Mouse (Mus musculus) ES-E14 (cell line): ENCODE data around the gene Ugcg. TPM values are rescaled to one million over a fixed set of nuclear protein-coding genes. Genes with fewer than 3 reads are reported as not detected.

Experiments
- DNase-seq: peaks from one replicate; pipeline ENCODE4 v3.0.0-alpha.2; 2013; ENCODE audit warnings: low read depth, low spot score
- H3K27ac ChIP-seq: 2 replicates; pipeline ENCODE4 v1.5.1; 2012; ENCODE audit warnings: low read depth, mild to moderate bottlenecking, low read length, moderate library complexity, mixed read lengths; ENCODE audit not compliant: poor library complexity, insufficient read depth, severe bottlenecking
- H3K36me3 ChIP-seq: 2 replicates; pipeline ENCODE4 v1.6.1; 2012; ENCODE audit warnings: mild to moderate bottlenecking, low read length, moderate library complexity, mixed read lengths; ENCODE audit not compliant: control insufficient read depth, poor library complexity, insufficient read depth, severe bottlenecking
- H3K4me1 ChIP-seq, 2 experiments: fragments of 150-350 bp in 1 of 2; sonication (generic) in 1 of 2; 2 replicates each; pipeline ENCODE4 v1.6.1; 2012; ENCODE audit warnings: low read length in 2 of 2, mild to moderate bottlenecking in 1 of 2, mixed read lengths in 1 of 2; ENCODE audit not compliant: control insufficient read depth in 2 of 2, insufficient read depth in 2 of 2, poor library complexity in 1 of 2
- H3K4me3 ChIP-seq, 2 experiments: fragments of 150-350 bp in 1 of 2; sonication (generic) in 1 of 2; 2 replicates each; pipeline ENCODE4 v1.5.1; 2012; ENCODE audit warnings: low read length in 2 of 2, low read depth in 1 of 2, mild to moderate bottlenecking in 1 of 2, mixed read lengths in 1 of 2; ENCODE audit not compliant: insufficient read depth in 1 of 2, poor library complexity in 1 of 2, severe bottlenecking in 1 of 2
- H3K9ac ChIP-seq: 2 replicates; pipeline ENCODE4 v1.6.1; 2012; ENCODE audit warnings: low read depth, mild to moderate bottlenecking, low read length, mixed read lengths; ENCODE audit not compliant: poor library complexity, insufficient read depth, severe bottlenecking
- H3K9me3 ChIP-seq: fragments of 150-350 bp; sonication (generic); 2 replicates; pipeline ENCODE4 v1.6.1; 2012; ENCODE audit warnings: low read depth, mild to moderate bottlenecking, low read length; ENCODE audit not compliant: control insufficient read depth, insufficient read depth
- CHD2 ChIP-seq: IDR thresholded peaks from 2 replicates; pipeline ENCODE4 v1.6.1; 2014; ENCODE audit warnings: mild to moderate bottlenecking, low read depth, low read length, inconsistent platforms
- HCFC1 ChIP-seq: IDR thresholded peaks from 2 replicates; pipeline ENCODE4 v1.6.1; 2012; ENCODE audit warnings: low read length, inconsistent platforms, borderline replicate concordance; ENCODE audit not compliant: insufficient read depth
- MAFK ChIP-seq: IDR thresholded peaks from 2 replicates; pipeline ENCODE4 v1.6.1; 2014; ENCODE audit warnings: mild to moderate bottlenecking, low read depth, low read length, inconsistent platforms; ENCODE audit not compliant: insufficient read depth
- ZC3H11A ChIP-seq: IDR thresholded peaks from 2 replicates; pipeline ENCODE4 v1.6.1; 2012; ENCODE audit warnings: low read depth, mild to moderate bottlenecking, inconsistent platforms, low read length, borderline replicate concordance
- ZNF384 ChIP-seq: IDR thresholded peaks from 2 replicates; pipeline ENCODE4 v1.6.1; 2012; ENCODE audit warnings: low read depth, low read length, inconsistent platforms
- in situ Hi-C, 2 experiments: fragments of 600-800 bp; cut with MboI; formaldehyde crosslinking; loops; one replicate each; pipeline ENCODE4 v1.15.1; 2025; ENCODE audit warnings: low sequenced_read_pairs in 2 of 2, inconsistent platforms in 1 of 2; ENCODE audit not compliant: unreplicated experiment in 2 of 2
- total RNA-seq: library from RNA; depleted of rRNA; stranded (reverse); fragments of 300-350 nt; gene quantifications from 2 replicates; pipeline ENCODE4 v1.2.3, GENCODE M21; 2012

The Ugcg gene
- total RNA-seq, 1 experiment: 56.4 TPM

DNA sequence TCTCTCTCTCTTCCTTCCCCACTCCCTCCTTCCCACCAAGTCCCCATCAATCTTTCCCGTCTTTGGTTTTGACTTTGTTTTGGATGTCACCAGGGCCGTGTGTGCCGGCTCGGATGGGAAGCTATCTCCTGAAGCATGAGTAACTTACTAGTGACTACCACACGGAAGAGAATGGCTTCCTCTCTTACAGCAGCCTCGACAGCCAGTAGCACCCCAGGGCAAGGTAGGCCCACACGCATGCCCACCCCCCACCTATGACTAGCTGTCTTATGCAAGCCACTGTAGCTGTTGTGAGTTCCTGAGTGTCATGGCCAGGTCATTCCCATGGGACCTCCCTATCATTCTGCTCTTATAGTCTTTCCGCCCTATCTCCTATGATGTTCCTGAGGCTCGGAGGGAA lies 38.0 kb downstream of the Ugcg start:
- no peak for DNase-seq
- TF ChIP-seq ZC3H11A (no peak), MAFK (no peak), ZNF384 (no peak), HCFC1 (no peak), CHD2 (no peak)
- in situ Hi-C loops: no loop called here
- no peak overlapping the region for H3K4me3 ChIP-seq
- H3K9me3 ChIP-seq: no peaks in the 10 kb centered on the region
- no peak overlapping the region for H3K9ac ChIP-seq
- H3K27ac ChIP-seq: no peak overlapping the region
- peaks cover 2 to 3% of the 10 kb centered on the region in 2 experiments; a peak in 2 of 4 replicates for H3K4me1 ChIP-seq
- peaks cover 2% of the 10 kb centered on the region; the same call in 1 of the 2 replicates for H3K36me3 ChIP-seq

- H3K9ac ChIP-seq: no peak overlapping the region
- H3K9me3 ChIP-seq: no peaks in the 10 kb centered on the region
- no peaks in the 10 kb centered on the region for H3K36me3 ChIP-seq
- DNase-seq: no peak
- H3K4me3 ChIP-seq: no peak overlapping the region
- in situ Hi-C loops: no loop called here
- H3K27ac ChIP-seq: no peak overlapping the region
- no peaks in the 10 kb centered on the region for H3K4me1 ChIP-seq
- TF ChIP-seq CHD2 (no peak), ZC3H11A (no peak)
Measured at GRCm38 (mm10) chr4:59228951-59229350, 39.9 kb downstream of the Ugcg start.

DNA sequence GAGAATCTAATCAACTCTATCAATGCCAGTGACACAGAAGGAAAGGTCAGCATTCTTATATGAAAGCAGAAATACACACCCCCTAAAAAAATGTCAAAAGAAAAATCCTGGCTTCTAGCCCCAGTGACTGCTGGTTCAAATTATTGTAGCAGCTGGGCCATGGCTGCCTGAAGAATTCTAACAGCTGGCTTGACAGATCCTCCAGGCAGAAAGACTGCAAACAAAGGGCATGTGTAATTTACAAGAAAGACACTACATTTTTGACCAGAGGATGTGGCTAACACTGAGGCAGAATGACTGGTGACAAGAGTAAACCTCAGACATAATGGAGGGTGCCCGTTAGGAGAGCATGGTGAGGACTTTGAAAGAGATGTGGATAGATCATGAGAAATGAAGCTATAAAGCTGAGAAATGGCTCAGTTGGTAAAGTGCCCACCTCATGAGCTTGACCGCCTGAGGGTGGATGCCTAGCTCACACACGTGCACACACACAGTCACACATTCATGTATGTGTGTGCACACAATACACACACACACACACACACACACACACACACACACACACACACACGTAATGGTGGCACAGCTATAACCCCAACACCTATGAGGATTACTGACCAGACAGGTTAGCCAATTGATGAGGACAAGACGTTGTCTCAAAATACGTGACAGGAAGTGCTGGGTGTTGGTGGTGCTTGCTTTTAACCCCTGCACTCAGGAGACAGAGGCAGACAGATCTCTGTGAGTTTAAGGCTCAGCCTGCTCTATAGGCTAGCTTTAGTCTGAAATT lies 42.4 kb downstream of the Ugcg start:
- no peak overlapping the region for H3K9ac ChIP-seq
- H3K4me3 ChIP-seq: no peak overlapping the region
- H3K9me3 ChIP-seq: no peaks in the 10 kb centered on the region
- in situ Hi-C loops: no loop called here
- H3K27ac ChIP-seq: no peak overlapping the region
- TF ChIP-seq ZC3H11A: no peak
- no peak for TF ChIP-seq MAFK
- TF ChIP-seq ZNF384: no peak
- TF ChIP-seq CHD2: no peak
- no peak for TF ChIP-seq HCFC1
- no peaks in the 10 kb centered on the region for H3K4me1 ChIP-seq
- H3K36me3 ChIP-seq: no peaks in the 10 kb centered on the region
- no peak for DNase-seq

DNA sequence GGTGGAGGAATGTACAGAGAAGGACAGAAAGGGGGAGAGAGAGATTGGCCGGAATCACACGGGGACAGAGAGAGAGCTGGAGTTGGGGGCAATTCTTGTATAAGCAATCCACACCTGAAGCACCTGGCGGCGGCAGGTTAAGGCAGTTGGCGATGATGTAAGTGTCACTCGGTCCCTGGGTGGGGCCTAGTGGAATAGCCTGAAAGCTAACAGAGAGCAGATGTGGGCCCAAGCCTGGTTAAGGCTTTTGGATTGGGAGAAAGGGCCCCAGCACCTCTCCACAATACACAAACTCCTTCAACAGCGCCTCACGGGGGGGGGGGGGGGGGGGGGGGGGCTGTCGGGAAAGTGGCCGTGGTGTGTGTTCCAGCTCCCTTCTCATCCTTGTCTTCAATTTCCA lies 45.0 kb downstream of the Ugcg start:
- Histone ChIP-seq H3K36me3 (no peaks in the 10 kb centered on the region), H3K9me3 (no peaks in the 10 kb centered on the region), H3K27ac (no peak overlapping the region), H3K9ac (no peak overlapping the region), H3K4me3 (no peak overlapping the region), H3K4me1 (no peaks in the 10 kb centered on the region)
- TF ChIP-seq ZNF384: no peak
- TF ChIP-seq CHD2: no peak
- TF ChIP-seq MAFK: no peak
- TF ChIP-seq HCFC1: no peak
- TF ChIP-seq ZC3H11A: no peak
- in situ Hi-C loops: no loop called here
- DNase-seq: no peak
